Mouse (Mus musculus): ENCODE measurements around the gene Haus5. TPM values are rescaled to one million over a fixed set of nuclear protein-coding genes. Genes with fewer than 3 reads are reported as not detected.

The Haus5 gene
- total and polyA plus RNA-seq, 3 experiments = 6.2 to 10.7 (median 6.3) TPM

GRCm38 (mm10) chr7:30625530-30626384 lies 39.0 kb downstream of the Haus5 start, which contains the start of gene Cox6b1:
TSS of gene Cox6b1 (minus strand) at chr7:30626151.
- DNase-seq = peak; percentile 91

GRCm38 (mm10) chr7:30619202-30619601 lies 45.6 kb downstream of the Haus5 start:
- no peak for DNase-seq

- no peak for DNase-seq
These were observed 46.1 kb downstream of the Haus5 start for GRCm38 (mm10) chr7:30618658-30619057.

GRCm38 (mm10) chr7:30615049-30615760 lies 49.6 kb downstream of the Haus5 start:
- peak; percentile 78 for DNase-seq

- DNase-seq = no peak
These were observed 50.3 kb downstream of the Haus5 start for GRCm38 (mm10) chr7:30614454-30614853.

DNA sequence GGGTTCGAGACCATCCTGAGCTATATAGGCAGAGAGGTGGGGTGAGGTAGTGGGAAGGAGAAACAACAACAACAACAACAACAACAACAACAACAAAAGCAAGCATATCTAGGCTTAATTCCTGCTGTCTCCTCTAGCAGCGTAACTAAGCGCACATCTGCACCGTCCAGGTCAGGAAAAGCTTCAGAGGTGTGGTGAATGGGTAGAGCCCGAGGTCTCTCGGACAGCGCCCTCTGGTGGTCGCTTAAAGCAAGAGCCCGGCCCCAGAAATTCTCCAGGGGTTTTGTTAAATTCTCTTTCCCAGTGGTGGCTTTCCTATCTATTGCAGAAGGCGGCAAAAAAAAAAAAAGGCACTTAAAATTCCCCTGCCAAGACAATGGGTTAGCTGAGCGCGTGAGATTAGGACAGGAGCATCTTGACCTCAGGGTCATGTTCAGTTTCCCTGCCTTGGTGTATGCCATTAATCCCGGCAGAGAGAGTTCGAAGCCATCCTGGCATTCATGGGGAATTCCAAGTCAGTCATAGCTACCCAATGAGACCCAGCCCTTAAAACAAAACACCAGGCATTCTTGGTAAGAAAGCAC lies 51.2 kb downstream of the Haus5 start:
- peak; percentile 62 for DNase-seq

DNA sequence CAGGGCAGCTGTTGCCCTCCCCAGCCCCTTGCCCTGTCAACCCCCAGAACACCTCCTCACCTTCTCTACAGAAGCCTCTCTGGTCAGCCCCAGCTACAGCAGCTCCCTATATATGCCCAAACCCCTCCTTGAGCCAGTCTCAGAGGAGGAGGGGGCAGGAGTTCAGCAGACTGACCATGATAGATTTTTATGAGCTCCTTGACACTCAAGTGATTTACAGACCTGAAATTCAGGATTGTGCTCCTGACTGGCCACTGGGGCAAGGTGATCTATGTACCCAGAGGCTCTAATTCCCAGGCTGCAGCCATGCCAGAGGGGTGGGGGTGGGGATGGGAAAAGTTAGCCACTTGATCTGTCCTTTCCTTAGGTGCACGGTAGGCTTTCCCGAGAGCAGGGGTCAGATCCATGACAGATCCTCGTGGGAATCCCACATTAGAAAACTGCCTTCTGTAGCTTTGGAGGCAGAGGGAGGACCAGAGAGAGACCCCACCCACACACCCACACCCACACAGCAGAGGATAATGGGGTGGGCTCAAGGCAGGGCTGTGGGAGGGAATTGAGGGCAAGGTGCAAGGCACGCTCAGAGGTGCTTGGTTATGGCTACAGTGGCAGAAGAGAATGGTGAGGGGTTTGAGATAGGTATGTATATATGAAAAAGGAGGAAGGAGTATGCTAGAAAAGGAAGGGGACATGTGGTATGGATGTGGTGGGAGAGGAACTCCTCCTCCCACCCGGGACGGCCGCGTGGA lies 52.0 kb downstream of the Haus5 start, which contains the start of gene Upk1a:
Upk1a (minus strand) TSS at position 194 of the 749 bp plus-strand sequence.
- no peak for DNase-seq

- DNase-seq = no peak
These were observed 54.8 kb downstream of the Haus5 start for GRCm38 (mm10) chr7:30610043-30610442.

GRCm38 (mm10) chr7:30608476-30608875 lies 56.3 kb downstream of the Haus5 start:
- DNase-seq = no peak

- peak; percentile 48 for DNase-seq
These were observed 57.0 kb downstream of the Haus5 start for GRCm38 (mm10) chr7:30607706-30608309.

GRCm38 (mm10) chr7:30604944-30605343 lies 59.9 kb downstream of the Haus5 start:
- no peak for DNase-seq

DNA sequence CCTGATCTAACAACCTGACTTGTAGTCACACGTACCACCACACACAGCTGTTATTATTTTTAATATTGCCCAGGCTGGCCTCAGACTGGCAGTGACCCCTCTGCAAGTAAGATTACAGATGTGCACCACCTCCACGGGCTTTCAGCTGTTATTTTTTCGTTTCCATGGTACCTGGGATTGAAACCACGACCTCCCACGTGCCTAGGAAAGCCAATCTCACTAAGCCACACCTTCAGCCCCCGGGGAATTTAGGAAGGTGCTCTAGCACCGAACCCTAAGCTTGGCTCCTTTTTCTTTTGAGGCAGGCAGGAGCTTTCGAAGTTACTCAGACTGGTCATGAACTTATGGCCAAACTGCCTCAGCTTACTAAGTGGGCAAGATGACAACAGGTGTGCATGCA lies 60.4 kb downstream of the Haus5 start:
- no peak for DNase-seq

Other genes with a start within 250 kb of the Haus5 start
Only the 30 nearest of the 33 such genes appear.
- 10 to 100 TPM; 22.7 to 43.2 TPM for gene Aplp1, start 219.5 kb downstream of the Haus5 start, total RNA-seq (2021)
- 37.7 and 54.1 TPM in 2 replicates for gene Aplp1, start 219.5 kb downstream of the Haus5 start, polyA plus RNA-seq (2012; rRNA removed)
- not detected for gene Kirrel2, start 207.3 kb downstream of the Haus5 start, total RNA-seq (2021)
- not detected in 2 replicates for gene Kirrel2, start 207.3 kb downstream of the Haus5 start, polyA plus RNA-seq (2012; rRNA removed)
- gene Nphs1, start 206.7 kb downstream of the Haus5 start, total RNA-seq (2021) = not detected
- gene Nphs1, start 206.7 kb downstream of the Haus5 start, polyA plus RNA-seq (2012; rRNA removed) = not detected in 2 replicates
- gene Prodh2, start 171.4 kb downstream of the Haus5 start, total RNA-seq (2021) = under 1 TPM in 1 of 2 experiments, not detected in 1; 0.86 TPM
- 0.10 TPM in 1 of 2 replicates, not detected in the other for gene Prodh2, start 171.4 kb downstream of the Haus5 start, polyA plus RNA-seq (2012; rRNA removed)
- 1 to 10 TPM; 2.2 to 3.1 TPM for gene Arhgap33, start 129.9 kb downstream of the Haus5 start, total RNA-seq (2021)
- gene Arhgap33, start 129.9 kb downstream of the Haus5 start, polyA plus RNA-seq (2012; rRNA removed) = 20.3 and 23.2 TPM in 2 replicates
- gene Hspb6, start 112.8 kb downstream of the Haus5 start, total RNA-seq (2021) = 10 to 100 TPM; 22.4 to 38.7 TPM
- gene Hspb6, start 112.8 kb downstream of the Haus5 start, polyA plus RNA-seq (2012; rRNA removed) = 96.2 and 110 TPM in 2 replicates
- gene Proser3, start 112.7 kb downstream of the Haus5 start, total RNA-seq (2021) = 1 to 10 TPM; 6.8 to 7.0 TPM
- 10.4 and 10.8 TPM in 2 replicates for gene Proser3, start 112.7 kb downstream of the Haus5 start, polyA plus RNA-seq (2012; rRNA removed)
- 10 to 100 TPM; 43.7 to 71.4 TPM for gene Lin37, start 105.2 kb downstream of the Haus5 start, total RNA-seq (2021)
- gene Lin37, start 105.2 kb downstream of the Haus5 start, polyA plus RNA-seq (2012; rRNA removed) = 47.5 and 53.5 TPM in 2 replicates
- 10 to 100 TPM; 73.3 to 92.5 TPM for gene U2af1l4, start 101.7 kb downstream of the Haus5 start, total RNA-seq (2021)
- 80.1 and 92.3 TPM in 2 replicates for gene U2af1l4, start 101.7 kb downstream of the Haus5 start, polyA plus RNA-seq (2012; rRNA removed)
- 1 to 10 TPM; 3.6 to 4.8 TPM for gene Gm49396, start 101.7 kb downstream of the Haus5 start, total RNA-seq (2021)
- gene Gm49396, start 101.7 kb downstream of the Haus5 start, polyA plus RNA-seq (2012; rRNA removed) = 0.93 and 1.7 TPM in 2 replicates
- gene Psenen, start 101.4 kb downstream of the Haus5 start, total RNA-seq (2021) = 100 to 1,000 TPM; 185 to 190 TPM
- 88.6 and 123 TPM in 2 replicates for gene Psenen, start 101.4 kb downstream of the Haus5 start, polyA plus RNA-seq (2012; rRNA removed)
- gene Igflr1, start 99.6 kb downstream of the Haus5 start, total RNA-seq (2021) = 1 to 10 TPM; 3.0 to 3.8 TPM
- gene Igflr1, start 99.6 kb downstream of the Haus5 start, polyA plus RNA-seq (2012; rRNA removed) = 6.9 and 10.1 TPM in 2 replicates
- 10 to 100 TPM; 28.5 to 41.4 TPM for gene Kmt2b, start 76.3 kb downstream of the Haus5 start, total RNA-seq (2021)
- 50.2 and 50.4 TPM in 2 replicates for gene Kmt2b, start 76.3 kb downstream of the Haus5 start, polyA plus RNA-seq (2012; rRNA removed)
- under 1 TPM in 1 of 2 experiments, not detected in 1; 0.46 TPM for gene Zbtb32, start 66.1 kb downstream of the Haus5 start, total RNA-seq (2021)
- gene Zbtb32, start 66.1 kb downstream of the Haus5 start, polyA plus RNA-seq (2012; rRNA removed) = 0.44 and 0.45 TPM in 2 replicates
- gene Upk1a, start 52.1 kb downstream of the Haus5 start, total RNA-seq (2021) = under 1 TPM in 1 of 2 experiments, not detected in 1; 0.21 TPM
- 1.3 and 1.5 TPM in 2 replicates for gene Upk1a, start 52.1 kb downstream of the Haus5 start, polyA plus RNA-seq (2012; rRNA removed)
- gene Cox6b1, start 38.8 kb downstream of the Haus5 start, total RNA-seq (2021) = 1,000 to 10,000 TPM; 1,292 to 2,642 TPM
- gene Cox6b1, start 38.8 kb downstream of the Haus5 start, polyA plus RNA-seq (2012; rRNA removed) = 223 and 275 TPM in 2 replicates
- not detected for gene Etv2, start 29.1 kb downstream of the Haus5 start, total RNA-seq (2021)
- not detected in 2 replicates for gene Etv2, start 29.1 kb downstream of the Haus5 start, polyA plus RNA-seq (2012; rRNA removed)
- gene Rbm42, start 14.7 kb downstream of the Haus5 start, total RNA-seq (2021) = 10 to 100 TPM; 78.0 to 81.9 TPM
- gene Rbm42, start 14.7 kb downstream of the Haus5 start, polyA plus RNA-seq (2012; rRNA removed) = 125 and 139 TPM in 2 replicates
- not detected for gene Pmis2, start 6.6 kb upstream of the Haus5 start, total RNA-seq (2021)
- not detected in 2 replicates for gene Pmis2, start 6.6 kb upstream of the Haus5 start, polyA plus RNA-seq (2012; rRNA removed)
- 1 to 10 TPM; 3.5 to 5.7 TPM for gene 2200002J24Rik, start 33.9 kb upstream of the Haus5 start, total RNA-seq (2021)
- 12.5 and 12.7 TPM in 2 replicates for gene 2200002J24Rik, start 33.9 kb upstream of the Haus5 start, polyA plus RNA-seq (2012; rRNA removed)
- 1 to 10 TPM; 2.0 to 3.0 TPM for gene Atp4a, start 47.2 kb upstream of the Haus5 start, total RNA-seq (2021)
- gene Atp4a, start 47.2 kb upstream of the Haus5 start, polyA plus RNA-seq (2012; rRNA removed) = 3.3 and 3.9 TPM in 2 replicates
- gene Tmem147, start 64.5 kb upstream of the Haus5 start, total RNA-seq (2021) = 100 to 1,000 TPM; 193 to 234 TPM
- gene Tmem147, start 64.5 kb upstream of the Haus5 start, polyA plus RNA-seq (2012; rRNA removed) = 333 and 341 TPM in 2 replicates
- gene Gapdhs, start 78.7 kb upstream of the Haus5 start, total RNA-seq (2021) = not detected
- not detected in 2 replicates for gene Gapdhs, start 78.7 kb upstream of the Haus5 start, polyA plus RNA-seq (2012; rRNA removed)
- gene Sbsn, start 86.5 kb upstream of the Haus5 start, total RNA-seq (2021) = 100 to 1,000 TPM; 269 to 540 TPM
- 71.3 and 81.0 TPM in 2 replicates for gene Sbsn, start 86.5 kb upstream of the Haus5 start, polyA plus RNA-seq (2012; rRNA removed)
- 1 to 10 TPM; 3.9 to 5.9 TPM for gene Dmkn, start 98.8 kb upstream of the Haus5 start, total RNA-seq (2021)
- gene Dmkn, start 98.8 kb upstream of the Haus5 start, polyA plus RNA-seq (2012; rRNA removed) = 3.5 and 7.6 TPM in 2 replicates
- gene Krtdap, start 122.9 kb upstream of the Haus5 start, total RNA-seq (2021) = not detected
- not detected in 2 replicates for gene Krtdap, start 122.9 kb upstream of the Haus5 start, polyA plus RNA-seq (2012; rRNA removed)
- gene Ffar2, start 158.8 kb upstream of the Haus5 start, total RNA-seq (2021) = 1 to 10 TPM; 1.5 to 8.9 TPM
- gene Ffar2, start 158.8 kb upstream of the Haus5 start, polyA plus RNA-seq (2012; rRNA removed) = 5.7 and 16.5 TPM in 2 replicates
- under 1 TPM; 0.26 to 0.59 TPM for gene Ffar3, start 191.2 kb upstream of the Haus5 start, total RNA-seq (2021)
- 0.30 and 1.1 TPM in 2 replicates for gene Ffar3, start 191.2 kb upstream of the Haus5 start, polyA plus RNA-seq (2012; rRNA removed)
- not detected for gene Ffar1, start 196.6 kb upstream of the Haus5 start, total RNA-seq (2021)
- gene Ffar1, start 196.6 kb upstream of the Haus5 start, polyA plus RNA-seq (2012; rRNA removed) = not detected in 2 replicates
- under 1 TPM; 0.40 to 0.97 TPM for gene Cd22, start 215.3 kb upstream of the Haus5 start, total RNA-seq (2021)
- gene Cd22, start 215.3 kb upstream of the Haus5 start, polyA plus RNA-seq (2012; rRNA removed) = 0.45 and 0.57 TPM in 2 replicates

Measured in adrenal gland, adult 2 months (tissue).